Mouse (Mus musculus) lung, postnatal 10 days (tissue): ENCODE results near the gene Stx5a.

Experiments used
- DNase-seq: peaks from one replicate; pipeline ENCODE4 v3.0.0; 2021

The Stx5a gene

GRCm38 (mm10) chr19:8803204-8803780, 62.1 kb downstream of the Stx5a start:
- no peak for DNase-seq

GRCm38 (mm10) chr19:8803879-8804660, 62.9 kb downstream of the Stx5a start:
- no peak for DNase-seq
